Mouse (Mus musculus) neural tube, embryonic 11.5 days (tissue): ENCODE results near the gene Lin9. TPM values are rescaled to one million over a fixed set of nuclear protein-coding genes. Genes with fewer than 3 reads are reported as not detected.
"Not testable (repeated sequence)": the region's sequence is repeated elsewhere in the genome, so short reads cannot be mapped to it uniquely, and the experiment has no call there.

Source experiments
- ATAC-seq: fragments of 200-750 bp; cut with Nextera tagmentation; 2 replicates; pipeline ENCODE4 v1.8.0; 2017; ENCODE audit warnings: moderate number of reproducible peaks, mild to moderate bottlenecking, moderate TSS enrichment, moderate library complexity; ENCODE audit not compliant: insufficient read depth, low FRiP score, low TSS enrichment
- DNase-seq: peaks from one replicate; pipeline ENCODE4 v3.0.0-alpha.2; 2015; ENCODE audit warnings: low spot score
- H3K27ac ChIP-seq: fragments of 300-500 bp; sonication (generic); 2 replicates; pipeline ENCODE4 v1.5.1; 2014; ENCODE audit warnings: low read depth, mild to moderate bottlenecking, low read length
- H3K27me3 ChIP-seq: fragments of 300-500 bp; sonication (generic); 2 replicates; pipeline ENCODE4 v1.6.1; 2014; ENCODE audit warnings: mild to moderate bottlenecking, low read length, mixed read lengths; ENCODE audit not compliant: control insufficient read depth, insufficient read depth
- H3K36me3 ChIP-seq: fragments of 300-500 bp; sonication (generic); 2 replicates; pipeline ENCODE4 v1.6.1; 2014; ENCODE audit warnings: mild to moderate bottlenecking, low read length, moderate library complexity, mixed read lengths; ENCODE audit not compliant: control insufficient read depth, insufficient read depth
- H3K4me1 ChIP-seq: fragments of 300-500 bp; sonication (generic); 2 replicates; pipeline ENCODE4 v1.6.1; 2014; ENCODE audit warnings: low read length, mixed read lengths; ENCODE audit not compliant: control insufficient read depth, insufficient read depth
- H3K4me2 ChIP-seq: fragments of 300-500 bp; sonication (generic); 2 replicates; pipeline ENCODE4 v1.6.1; 2014; ENCODE audit warnings: low read depth, mild to moderate bottlenecking, moderate library complexity
- H3K4me3 ChIP-seq: fragments of 300-500 bp; sonication (generic); 2 replicates; pipeline ENCODE4 v1.5.1; 2014; ENCODE audit warnings: low read depth, low read length
- H3K9ac ChIP-seq: fragments of 300-500 bp; sonication (generic); 2 replicates; pipeline ENCODE4 v1.6.1; 2014; ENCODE audit warnings: mild to moderate bottlenecking, low read length
- H3K9me3 ChIP-seq: fragments of 300-500 bp; sonication (generic); 2 replicates; pipeline ENCODE4 v1.6.1; 2016; ENCODE audit warnings: low read length; ENCODE audit not compliant: control insufficient read depth
- WGBS: fragments of 180-500 bp; shearing (Covaris S2); extraction: QIAGEN DNeasy Blood & Tissue Kit; methylation state at CpG from one replicate; pipeline ENCODE4 v1.1.7; 2014; 5-methylcytosine and 5-hydroxymethylcytosine counted together
- polyA plus RNA-seq: library from polyadenylated mRNA; unstranded; fragments of >200 nt; fragmentation: Nextera tagmentation; extraction: Ambion mirVana; gene quantifications from 2 replicates; pipeline ENCODE4 v1.2.1, GENCODE M21; 2014

Lin9 gene
- polyA plus RNA-seq, 1 experiment from 2014 or later, result 22.2 TPM

DNA sequence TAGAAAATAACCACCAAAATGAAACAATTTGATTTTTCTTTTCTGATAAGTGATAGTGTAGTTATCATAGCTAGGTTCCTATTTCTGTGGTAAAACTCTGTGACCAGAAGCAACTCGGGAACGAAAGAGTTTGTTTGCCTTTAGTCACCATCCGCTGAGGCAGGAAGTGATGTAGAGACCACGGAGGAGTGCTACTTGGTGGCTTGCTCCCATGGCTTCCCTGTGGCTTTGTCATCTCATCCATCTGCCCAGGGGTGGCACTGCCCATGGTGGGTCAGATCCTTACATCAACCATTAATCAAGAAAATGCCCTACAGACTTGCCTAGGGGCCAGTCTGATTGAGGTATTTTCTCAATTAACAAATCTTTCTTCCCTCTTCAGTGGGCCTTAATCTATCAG, 18.6 kb upstream of the Lin9 start:
- H3K4me1 ChIP-seq, result no peaks in the 10 kb centered on the region
- H3K9me3 ChIP-seq, result no peaks in the 10 kb centered on the region
- ATAC-seq, result no peak
- H3K27ac ChIP-seq, result no peak overlapping the region
- H3K27me3 ChIP-seq, result no peaks in the 10 kb centered on the region
- DNase-seq, result no peak
- no peak overlapping the region for H3K4me3 ChIP-seq
- 87% methylated on average over 4 of the region's 4 CpGs for WGBS
- H3K4me2 ChIP-seq, result no peak overlapping the region
- no peak overlapping the region for H3K9ac ChIP-seq
- no peaks in the 10 kb centered on the region for H3K36me3 ChIP-seq

GRCm38 (mm10) chr1:180623911-180624310, 17.0 kb upstream of the Lin9 start:
- Histone ChIP-seq H3K4me3 (no peak overlapping the region), H3K9ac (no peak overlapping the region), H3K4me1 (no peaks in the 10 kb centered on the region), H3K36me3 (no peaks in the 10 kb centered on the region), H3K27me3 (no peaks in the 10 kb centered on the region), H3K9me3 (no peaks in the 10 kb centered on the region), H3K27ac (no peak overlapping the region), H3K4me2 (no peak overlapping the region)
- ATAC-seq, result no peak
- WGBS, result 88% methylated on average over 2 of the region's 2 CpGs
- no peak for DNase-seq

- Histone ChIP-seq H3K4me1 (no peaks in the 10 kb centered on the region), H3K9me3 (no peaks in the 10 kb centered on the region), H3K36me3 (no peaks in the 10 kb centered on the region), H3K9ac (no peak overlapping the region), H3K4me3 (no peak overlapping the region), H3K27ac (no peak overlapping the region), H3K27me3 (no peaks in the 10 kb centered on the region), H3K4me2 (no peak overlapping the region)
- 77% methylated on average over 2 of the region's 2 CpGs for WGBS
- DNase-seq (no peak), ATAC-seq (no peak)
These were observed 14.8 kb upstream of the Lin9 start for GRCm38 (mm10) chr1:180626141-180626540.

GRCm38 (mm10) chr1:180637796-180638195, 3.2 kb upstream of the Lin9 start:
- not testable (repeated sequence) for H3K27ac ChIP-seq, ATAC-seq, DNase-seq, H3K36me3 ChIP-seq, H3K9me3 ChIP-seq, H3K27me3 ChIP-seq, H3K4me2 ChIP-seq, H3K4me3 ChIP-seq, H3K9ac ChIP-seq
- WGBS, result 85% methylated on average over 2 of the region's 2 CpGs
- H3K4me1 ChIP-seq, result peaks cover 12% of the 10 kb centered on the region

- 49% methylated on average over 10 of the region's 10 CpGs for WGBS
- DNase-seq, result no peak
- Histone ChIP-seq H3K36me3 (peaks cover 2% of the 10 kb centered on the region; the same call in 1 of the 2 replicates), H3K9me3 (no peaks in the 10 kb centered on the region), H3K27me3 (no peaks in the 10 kb centered on the region), H3K4me2 (peak overlapping the region; percentile 88), H3K4me1 (peaks cover 12% of the 10 kb centered on the region), H3K9ac (peak overlapping the region; percentile 99), H3K27ac (0 out of 2 replicates have a peak overlapping the region, but pooled peaks have one; percentile 93), H3K4me3 (peak overlapping the region; percentile 98)
- no peak for ATAC-seq
These were observed 1.2 kb upstream of the Lin9 start for GRCm38 (mm10) chr1:180639416-180640401.

DNA sequence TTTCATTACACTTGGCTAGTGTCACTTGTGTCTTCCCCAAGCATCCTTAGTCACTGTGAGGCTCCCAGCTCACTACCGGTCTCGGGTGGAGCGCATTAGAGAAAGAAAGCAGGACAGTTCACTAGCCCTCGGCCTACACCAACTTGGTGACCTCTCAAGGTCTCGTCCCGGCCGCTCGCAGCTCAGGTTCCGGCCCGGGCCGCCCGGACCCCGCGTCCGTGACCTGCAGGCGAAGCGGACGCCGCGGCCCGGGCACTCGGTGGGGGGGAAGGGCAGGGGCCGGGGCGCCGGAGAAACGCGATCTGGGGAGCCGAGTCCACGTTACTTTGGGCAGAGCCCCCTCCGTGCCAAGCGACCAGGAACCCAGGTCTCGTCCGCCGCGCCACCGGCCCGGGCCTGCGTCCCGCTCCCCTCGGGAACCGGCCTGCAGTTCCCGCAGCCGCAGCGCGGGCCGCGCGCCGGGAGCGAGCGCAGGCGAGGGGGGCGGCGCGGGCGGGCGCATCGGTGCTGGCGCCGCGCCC, 285 bp upstream of the Lin9 start:
- peak; percentile 70 for ATAC-seq
- Histone ChIP-seq H3K27ac (peak overlapping the region; percentile 93), H3K4me1 (peaks cover 12% of the 10 kb centered on the region), H3K4me2 (peak overlapping the region; percentile 88), H3K9ac (peak overlapping the region; percentile 99), H3K36me3 (peaks cover 2% of the 10 kb centered on the region; the same call in 1 of the 2 replicates), H3K9me3 (no peaks in the 10 kb centered on the region), H3K27me3 (no peaks in the 10 kb centered on the region), H3K4me3 (peak overlapping the region; percentile 98)
- WGBS, result under 1% methylated on average over 49 of the region's 61 CpGs
- peak; percentile 67 for DNase-seq

DNA sequence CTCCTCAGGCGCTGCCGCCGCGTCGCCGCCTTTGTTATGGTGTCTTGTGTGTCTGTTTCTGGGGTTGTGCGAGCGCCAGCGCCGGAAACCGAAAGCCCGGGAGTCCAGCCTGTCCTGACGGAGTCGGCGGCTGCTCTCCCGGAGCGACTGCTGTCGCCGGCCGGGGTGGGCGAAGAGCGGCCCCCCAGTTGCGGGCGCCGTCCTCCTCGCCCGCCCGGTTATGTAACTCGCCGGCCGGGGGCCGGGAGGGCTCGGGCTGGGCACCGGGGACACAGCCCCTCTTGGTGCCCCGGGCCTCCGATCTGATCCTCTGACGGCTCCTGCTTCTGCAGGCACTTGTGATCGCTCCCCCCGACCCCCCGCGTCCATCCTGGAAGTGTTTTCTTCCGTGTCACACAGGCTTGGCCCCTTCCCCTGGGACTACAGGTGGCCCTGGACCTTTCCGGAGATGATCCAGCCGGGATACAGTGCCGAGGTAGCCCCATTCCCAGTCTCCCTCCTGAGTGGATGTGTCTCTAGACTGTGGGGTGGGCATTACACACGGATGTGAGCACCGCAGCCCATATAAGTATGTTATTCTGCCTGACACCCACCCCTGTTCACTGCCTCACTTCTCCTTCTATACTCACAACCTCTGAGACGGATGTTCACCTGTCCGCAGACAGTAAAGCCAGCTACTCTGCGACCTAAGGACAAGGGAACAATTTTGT, 723 bp downstream of the Lin9 start:
- 5% methylated on average over 37 of the region's 50 CpGs for WGBS
- peaks cover 2% of the 10 kb centered on the region; the same call in 1 of the 2 replicates for H3K36me3 ChIP-seq
- peak overlapping the region; percentile 99 for H3K9ac ChIP-seq
- H3K4me1 ChIP-seq, result peaks cover 12% of the 10 kb centered on the region
- peak overlapping the region; percentile 93 for H3K27ac ChIP-seq
- no peaks in the 10 kb centered on the region for H3K9me3 ChIP-seq
- peak; percentile 62 for DNase-seq
- H3K27me3 ChIP-seq, result no peaks in the 10 kb centered on the region
- peak; percentile 56 for ATAC-seq
- peak overlapping the region; percentile 88 for H3K4me2 ChIP-seq
- H3K4me3 ChIP-seq, result peak overlapping the region; percentile 98

DNA sequence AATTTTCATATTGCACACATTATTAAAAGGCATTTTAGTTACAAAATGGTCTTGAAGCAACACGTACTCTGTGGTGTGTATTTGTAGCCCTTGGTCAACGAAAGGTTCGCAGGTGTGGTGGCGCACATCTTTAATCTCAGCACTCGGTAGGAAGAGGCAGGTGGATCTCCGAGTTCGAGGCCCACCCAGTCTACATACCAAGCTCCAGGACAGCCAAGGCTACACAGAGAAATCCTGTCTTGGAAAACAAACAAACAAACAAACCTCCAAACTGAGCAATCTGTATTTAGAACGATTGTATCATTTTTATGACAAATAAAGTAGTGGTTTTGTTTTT, 1.2 kb downstream of the Lin9 start:
- Histone ChIP-seq H3K9ac (peak overlapping the region; percentile 99), H3K9me3 (no peaks in the 10 kb centered on the region), H3K4me1 (peaks cover 12% of the 10 kb centered on the region), H3K4me3 (peak overlapping the region; percentile 98), H3K36me3 (peaks cover 2% of the 10 kb centered on the region; the same call in 1 of the 2 replicates), H3K27me3 (no peaks in the 10 kb centered on the region), H3K27ac (no peak overlapping the region), H3K4me2 (peak overlapping the region; percentile 88)
- ATAC-seq (no peak), DNase-seq (no peak)
- 82% methylated on average over 8 of the region's 8 CpGs for WGBS
